Mouse (Mus musculus) layer of hippocampus, postnatal 25 days (tissue): Measurements from ENCODE around the gene Specc1. TPM values are rescaled to one million over a fixed set of nuclear protein-coding genes. Genes with fewer than 3 reads are reported as not detected.

Experiments
- DNase-seq, 2 experiments: peaks; one replicate each; pipeline ENCODE4 v3.0.0; 2022; ENCODE audit warnings: mixed read lengths in 2 of 2, low spot score in 1 of 2; ENCODE audit errors: extremely low spot score in 1 of 2
- total RNA-seq, 2 experiments: library from RNA; stranded (reverse); gene quantifications; 2 replicates each; pipeline ENCODE4 v1.2.3; 2021

Gene Specc1
- total RNA-seq, 2 experiments from 2014 or later = 83.0 to 89.6 TPM

GRCm38 (mm10) chr11:62012039-62012438 is 55.5 kb downstream of the Specc1 start:
- DNase-seq = no peak

- DNase-seq = no peak
These were observed 56.9 kb downstream of the Specc1 start for GRCm38 (mm10) chr11:62013449-62013848.

GRCm38 (mm10) chr11:62015071-62015654 is 58.6 kb downstream of the Specc1 start:
- no peak for DNase-seq

- no peak for DNase-seq
These were observed 60.4 kb downstream of the Specc1 start for GRCm38 (mm10) chr11:62016985-62017384.

- DNase-seq = no peak
These were observed 62.0 kb downstream of the Specc1 start for GRCm38 (mm10) chr11:62018315-62019205.

GRCm38 (mm10) chr11:62019857-62020256 is 63.3 kb downstream of the Specc1 start:
- no peak for DNase-seq

GRCm38 (mm10) chr11:62020898-62021297 is 64.3 kb downstream of the Specc1 start:
- no peak for DNase-seq

GRCm38 (mm10) chr11:62022105-62022504 is 65.5 kb downstream of the Specc1 start:
- no peak for DNase-seq

GRCm38 (mm10) chr11:62022718-62023493 is 66.3 kb downstream of the Specc1 start:
- DNase-seq = no peak

GRCm38 (mm10) chr11:62023494-62024233 is 67.1 kb downstream of the Specc1 start:
- DNase-seq = no peak

GRCm38 (mm10) chr11:62024234-62024601 is 67.7 kb downstream of the Specc1 start:
- no peak for DNase-seq

GRCm38 (mm10) chr11:62024952-62025351 is 68.4 kb downstream of the Specc1 start:
- peak in 1 of 2 experiments; percentile 19 for DNase-seq

GRCm38 (mm10) chr11:62025770-62026169 is 69.2 kb downstream of the Specc1 start:
- DNase-seq = no peak

GRCm38 (mm10) chr11:62026345-62026815 is 69.8 kb downstream of the Specc1 start:
- DNase-seq = peak in 1 of 2 experiments; percentile 24

- no peak for DNase-seq
These were observed 70.7 kb downstream of the Specc1 start for GRCm38 (mm10) chr11:62027271-62027670.

- no peak for DNase-seq
These were observed 71.1 kb downstream of the Specc1 start for GRCm38 (mm10) chr11:62027705-62028104.

GRCm38 (mm10) chr11:62029171-62029570 is 72.6 kb downstream of the Specc1 start:
- DNase-seq = no peak

GRCm38 (mm10) chr11:62034564-62034963 is 78.0 kb downstream of the Specc1 start:
- no peak for DNase-seq

GRCm38 (mm10) chr11:62035220-62035619 is 78.7 kb downstream of the Specc1 start:
- DNase-seq = no peak

- no peak for DNase-seq
These were observed 83.6 kb downstream of the Specc1 start for GRCm38 (mm10) chr11:62040122-62040521.
